Mouse (Mus musculus): Measurements from ENCODE around the gene Pqlc2. TPM values are rescaled to one million over a fixed set of nuclear protein-coding genes. Genes with fewer than 3 reads are reported as not detected.

Gene Pqlc2
- polyA plus RNA-seq, 1 experiment from 2014 or later = 10.1 TPM

Small RNA genes lying within 50 kb of the gene (microRNA-seq; reads per million reads assigned to microRNA genes)
- gene Gm24245 (2.4 reads per million), gene Gm25732 (not detected)

Other genes with a start within 250 kb of the Pqlc2 start
- gene Htr6, start 235.1 kb downstream of the Pqlc2 start, polyA plus RNA-seq (2015; fragmentation: Nextera tagmentation; extraction: Ambion mirVana) = 0.11 and 0.18 TPM in 2 replicates
- gene Nbl1, start 217.7 kb downstream of the Pqlc2 start, polyA plus RNA-seq (2015; fragmentation: Nextera tagmentation; extraction: Ambion mirVana) = 12.5 and 17.1 TPM in 2 replicates
- 429 and 523 TPM in 2 replicates for gene Minos1, start 179.6 kb downstream of the Pqlc2 start, polyA plus RNA-seq (2015; fragmentation: Nextera tagmentation; extraction: Ambion mirVana)
- 309 TPM in 2 replicates for gene Capzb, start 117.8 kb downstream of the Pqlc2 start, polyA plus RNA-seq (2015; fragmentation: Nextera tagmentation; extraction: Ambion mirVana)
- 66.2 and 71.6 TPM in 2 replicates for gene Akr7a5, start within 50 bp of the Pqlc2 start, polyA plus RNA-seq (2015; fragmentation: Nextera tagmentation; extraction: Ambion mirVana)
- gene Mrto4, start 41.9 kb upstream of the Pqlc2 start, polyA plus RNA-seq (2015; fragmentation: Nextera tagmentation; extraction: Ambion mirVana) = 119 and 134 TPM in 2 replicates
- gene Emc1, start 41.9 kb upstream of the Pqlc2 start, polyA plus RNA-seq (2015; fragmentation: Nextera tagmentation; extraction: Ambion mirVana) = 29.3 and 31.5 TPM in 2 replicates
- gene Ubr4, start 41.9 kb upstream of the Pqlc2 start, polyA plus RNA-seq (2015; fragmentation: Nextera tagmentation; extraction: Ambion mirVana) = 69.9 and 71.2 TPM in 2 replicates
- 3.6 and 4.2 TPM in 2 replicates for gene Iffo2, start 219.8 kb upstream of the Pqlc2 start, polyA plus RNA-seq (2015; fragmentation: Nextera tagmentation; extraction: Ambion mirVana)